Mouse (Mus musculus): ENCODE results near the gene Kcnk10.

DNA sequence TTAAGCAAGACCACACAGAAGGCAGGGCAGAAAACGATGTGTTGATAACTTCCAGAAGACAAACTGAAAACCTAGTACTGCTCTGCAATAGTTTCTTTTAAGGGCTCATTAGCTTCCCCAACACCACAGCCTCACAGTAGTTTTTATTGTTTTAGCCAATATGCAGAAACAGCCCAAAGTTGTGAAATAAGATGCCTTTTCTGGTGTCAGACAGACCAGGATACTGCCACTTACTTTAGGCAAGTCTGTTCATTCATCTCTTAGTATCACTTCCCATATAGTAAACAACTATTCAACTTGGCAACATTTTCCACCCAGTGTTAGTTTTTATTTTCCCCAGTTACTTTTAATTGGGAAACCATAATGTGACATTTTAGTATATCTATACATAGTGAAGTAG is 171.5 kb downstream of the Kcnk10 start:
- TF ChIP-seq HCFC1 (IDR thresholded peaks at IDR 0.05; ENCODE audit: borderline replicate concordance, insufficient read depth, low read length) (no peak), ZNF384 (IDR thresholded peaks at IDR 0.05; ENCODE audit: low read depth, low read length) (no peak)
